Mouse (Mus musculus): ENCODE measurements around the gene Ccdc158. TPM values are rescaled to one million over a fixed set of nuclear protein-coding genes. Genes with fewer than 3 reads are reported as not detected.
A peak's percentile ranks its signal among the peaks of the same experiment; 100 is the strongest.

The Ccdc158 gene
- polyA plus RNA-seq, 1 experiment, result 0.65 TPM

DNA sequence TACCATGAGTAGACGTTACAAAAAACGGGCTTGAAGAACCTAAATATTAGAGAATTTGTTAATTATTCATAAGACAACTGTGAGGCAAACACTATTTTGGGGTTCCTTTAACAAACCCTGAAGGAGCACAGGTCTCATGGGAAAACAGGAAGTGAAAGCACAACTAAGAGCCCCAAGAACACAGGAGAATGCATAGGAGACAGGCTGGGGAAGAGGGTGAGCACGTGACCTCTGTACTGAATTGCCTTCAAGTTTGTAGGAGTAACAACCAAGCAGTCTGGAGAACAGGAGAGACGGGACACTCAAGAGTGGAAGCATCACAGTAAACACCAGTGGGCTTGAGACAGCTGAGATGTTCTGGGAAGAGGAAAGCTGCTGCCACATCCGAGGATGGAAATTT is 8.2 kb downstream of the Ccdc158 start:
- Histone ChIP-seq H3K4me1 (ENCODE audit: control insufficient read depth, insufficient read depth, low read length) (no peaks in the 10 kb centered on the region), H3K27ac (ENCODE audit: insufficient read depth, low read length) (no peak overlapping the region), H3K4me3 (ENCODE audit: insufficient read depth, low read length) (no peak overlapping the region)
- TF ChIP-seq POLR2A (IDR thresholded peaks at IDR 0.05; ENCODE audit: extremely low read depth, insufficient read depth, low read length) (no peak), CTCF (IDR thresholded peaks at IDR 0.05; ENCODE audit: extremely low read depth, insufficient read depth, low read length) (no peak)

- no peaks in the 10 kb centered on the region for H3K4me1 ChIP-seq (ENCODE audit: control insufficient read depth, insufficient read depth, low read length)
- no peak for TF ChIP-seq CTCF (IDR thresholded peaks at IDR 0.05; ENCODE audit: extremely low read depth, insufficient read depth, low read length)
- no peak for TF ChIP-seq POLR2A (IDR thresholded peaks at IDR 0.05; ENCODE audit: extremely low read depth, insufficient read depth, low read length)
- no peak overlapping the region for H3K4me3 ChIP-seq (ENCODE audit: insufficient read depth, low read length)
- H3K27ac ChIP-seq (ENCODE audit: insufficient read depth, low read length), result no peak overlapping the region
Measured at GRCm38 (mm10) chr5:92664321-92664720, 10.8 kb downstream of the Ccdc158 start.

DNA sequence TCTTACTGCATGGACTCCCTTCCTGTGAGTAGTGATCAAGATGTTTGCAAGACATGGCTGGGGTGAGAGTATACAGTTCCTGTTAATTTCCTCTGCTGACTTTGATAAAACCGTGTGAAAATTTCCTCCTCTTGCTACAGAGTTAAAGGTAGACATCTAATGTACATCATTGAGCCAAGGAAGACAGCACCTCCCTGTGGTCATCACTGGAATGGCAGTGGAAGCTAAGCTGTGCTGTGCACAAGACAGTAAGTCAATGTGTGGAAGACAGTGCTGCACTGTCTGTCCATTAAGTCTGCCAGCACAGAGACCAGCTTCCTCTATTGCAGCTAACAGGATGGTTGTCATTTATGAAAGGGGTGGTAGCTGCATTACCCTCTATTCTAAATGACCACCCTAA is 18.8 kb downstream of the Ccdc158 start:
- Histone ChIP-seq H3K4me1 (ENCODE audit: control insufficient read depth, insufficient read depth, low read length) (no peaks in the 10 kb centered on the region), H3K4me3 (ENCODE audit: insufficient read depth, low read length) (no peak overlapping the region), H3K27ac (ENCODE audit: insufficient read depth, low read length) (no peak overlapping the region)
- no peak for TF ChIP-seq POLR2A (IDR thresholded peaks at IDR 0.05; ENCODE audit: extremely low read depth, insufficient read depth, low read length)
- TF ChIP-seq CTCF (IDR thresholded peaks at IDR 0.05; ENCODE audit: extremely low read depth, insufficient read depth, low read length), result peak; percentile 96

- Histone ChIP-seq H3K4me3 (ENCODE audit: insufficient read depth, low read length) (no peak overlapping the region), H3K27ac (ENCODE audit: insufficient read depth, low read length) (no peak overlapping the region), H3K4me1 (ENCODE audit: control insufficient read depth, insufficient read depth, low read length) (no peaks in the 10 kb centered on the region)
- TF ChIP-seq POLR2A (IDR thresholded peaks at IDR 0.05; ENCODE audit: extremely low read depth, insufficient read depth, low read length) (no peak), CTCF (IDR thresholded peaks at IDR 0.05; ENCODE audit: extremely low read depth, insufficient read depth, low read length) (no peak)
Measured at GRCm38 (mm10) chr5:92640861-92641260, 34.2 kb downstream of the Ccdc158 start.

- H3K4me3 ChIP-seq (ENCODE audit: insufficient read depth, low read length), result no peak overlapping the region
- H3K27ac ChIP-seq (ENCODE audit: insufficient read depth, low read length), result no peak overlapping the region
- TF ChIP-seq POLR2A (IDR thresholded peaks at IDR 0.05; ENCODE audit: extremely low read depth, insufficient read depth, low read length), result no peak
- TF ChIP-seq CTCF (IDR thresholded peaks at IDR 0.05; ENCODE audit: extremely low read depth, insufficient read depth, low read length), result no peak
- no peaks in the 10 kb centered on the region for H3K4me1 ChIP-seq (ENCODE audit: control insufficient read depth, insufficient read depth, low read length)
Measured at GRCm38 (mm10) chr5:92635891-92636290, 39.2 kb downstream of the Ccdc158 start.

- Histone ChIP-seq H3K4me3 (ENCODE audit: insufficient read depth, low read length) (no peak overlapping the region), H3K4me1 (ENCODE audit: control insufficient read depth, insufficient read depth, low read length) (no peaks in the 10 kb centered on the region), H3K27ac (ENCODE audit: insufficient read depth, low read length) (no peak overlapping the region)
- TF ChIP-seq CTCF (IDR thresholded peaks at IDR 0.05; ENCODE audit: extremely low read depth, insufficient read depth, low read length) (no peak), POLR2A (IDR thresholded peaks at IDR 0.05; ENCODE audit: extremely low read depth, insufficient read depth, low read length) (no peak)
Measured at GRCm38 (mm10) chr5:92634916-92635315, 40.2 kb downstream of the Ccdc158 start.

DNA sequence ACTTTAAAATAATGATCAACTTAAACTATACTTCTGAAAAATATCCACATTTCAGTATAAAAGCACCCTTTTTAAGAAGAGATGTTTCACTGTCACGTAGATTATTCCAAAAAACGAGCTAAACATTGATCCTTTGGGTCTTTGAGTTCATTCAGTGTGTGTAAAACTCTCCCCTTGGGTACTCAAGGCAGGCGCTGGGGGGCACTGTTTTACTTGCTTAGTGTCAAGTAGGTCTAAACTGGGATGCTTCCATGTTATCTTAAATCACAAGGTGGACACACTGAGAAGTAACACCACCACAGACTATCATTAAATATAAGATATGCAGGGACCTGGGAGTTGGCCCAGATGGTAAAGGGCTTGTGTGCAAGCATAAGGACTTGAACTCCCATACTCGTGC is 41.5 kb downstream of the Ccdc158 start:
- H3K4me3 ChIP-seq (ENCODE audit: insufficient read depth, low read length), result no peak overlapping the region
- no peak for TF ChIP-seq POLR2A (IDR thresholded peaks at IDR 0.05; ENCODE audit: extremely low read depth, insufficient read depth, low read length)
- H3K27ac ChIP-seq (ENCODE audit: insufficient read depth, low read length), result no peak overlapping the region
- no peaks in the 10 kb centered on the region for H3K4me1 ChIP-seq (ENCODE audit: control insufficient read depth, insufficient read depth, low read length)

DNA sequence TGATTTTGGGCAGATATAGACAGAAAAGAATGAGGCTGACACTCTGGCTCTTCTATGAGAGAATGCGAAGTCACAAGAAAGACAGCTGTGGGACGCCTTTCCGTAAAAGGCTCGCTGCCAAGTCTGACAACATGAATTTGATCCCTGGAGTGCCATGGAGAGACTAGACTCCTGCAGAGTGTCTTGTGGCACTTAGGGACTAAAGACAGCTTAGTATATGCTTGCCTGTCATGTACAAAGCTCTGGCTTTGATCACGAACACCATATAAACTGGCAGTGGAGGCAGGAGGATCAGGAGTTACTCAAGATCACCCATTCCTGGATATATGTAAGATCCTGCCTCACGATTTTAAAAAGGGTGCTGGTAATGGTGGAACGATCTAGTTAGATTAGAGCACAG is 47.2 kb downstream of the Ccdc158 start:
- Histone ChIP-seq H3K4me1 (ENCODE audit: control insufficient read depth, insufficient read depth, low read length) (no peaks in the 10 kb centered on the region), H3K27ac (ENCODE audit: insufficient read depth, low read length) (no peak overlapping the region), H3K4me3 (ENCODE audit: insufficient read depth, low read length) (no peak overlapping the region)
- TF ChIP-seq POLR2A (IDR thresholded peaks at IDR 0.05; ENCODE audit: extremely low read depth, insufficient read depth, low read length), result no peak
- TF ChIP-seq CTCF (IDR thresholded peaks at IDR 0.05; ENCODE audit: extremely low read depth, insufficient read depth, low read length), result no peak

DNA sequence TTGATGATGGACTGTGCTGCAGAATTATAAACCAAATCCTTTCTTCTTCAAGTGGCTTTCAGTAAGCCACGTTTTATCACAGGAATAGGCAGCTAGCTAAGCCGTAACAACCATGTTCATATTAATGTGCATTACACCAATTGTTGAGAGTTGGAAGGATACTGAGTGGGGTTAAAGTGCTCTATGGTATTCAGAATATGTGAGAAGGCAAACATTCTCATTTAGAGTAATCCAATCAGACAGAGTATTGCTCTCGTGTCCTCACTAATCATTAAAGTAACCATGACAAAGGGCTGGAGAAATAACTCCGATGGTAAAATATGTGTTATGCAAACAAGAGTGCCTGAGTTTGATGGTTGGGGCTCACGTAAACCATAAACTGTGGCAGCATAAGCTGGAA is 53.2 kb downstream of the Ccdc158 start:
- H3K27ac ChIP-seq (ENCODE audit: insufficient read depth, low read length), result no peak overlapping the region
- no peaks in the 10 kb centered on the region for H3K4me1 ChIP-seq (ENCODE audit: control insufficient read depth, insufficient read depth, low read length)
- TF ChIP-seq CTCF (IDR thresholded peaks at IDR 0.05; ENCODE audit: extremely low read depth, insufficient read depth, low read length), result no peak
- H3K4me3 ChIP-seq (ENCODE audit: insufficient read depth, low read length), result no peak overlapping the region

DNA sequence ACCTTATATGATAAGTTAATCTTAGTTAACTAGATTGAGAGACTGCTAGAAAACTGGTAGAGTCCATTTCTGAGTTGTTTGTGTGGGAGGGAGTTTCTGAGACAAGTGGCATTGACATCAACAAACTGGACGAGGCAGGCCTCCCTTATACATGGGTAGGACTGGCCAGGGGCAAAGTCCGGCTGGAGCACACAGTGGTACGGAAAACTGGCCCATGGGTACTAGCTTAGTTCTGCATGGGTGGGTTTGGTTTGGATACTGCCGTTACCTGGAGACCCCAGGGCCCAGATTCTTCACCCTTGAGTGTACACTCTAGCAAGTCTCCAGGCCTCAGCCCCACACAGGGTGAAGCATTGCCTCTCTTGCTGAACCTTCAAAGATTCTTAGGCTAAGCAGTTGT is 62.3 kb downstream of the Ccdc158 start:
- no peak for TF ChIP-seq CTCF (IDR thresholded peaks at IDR 0.05; ENCODE audit: extremely low read depth, insufficient read depth, low read length)
- H3K4me3 ChIP-seq (ENCODE audit: insufficient read depth, low read length), result no peak overlapping the region
- no peak overlapping the region for H3K27ac ChIP-seq (ENCODE audit: insufficient read depth, low read length)
- H3K4me1 ChIP-seq (ENCODE audit: control insufficient read depth, insufficient read depth, low read length), result no peaks in the 10 kb centered on the region

All from cortical plate, adult 2 months (tissue).